Mouse (Mus musculus) thymus, adult 2 months (tissue): ENCODE results near the gene Myo5a.

ENCODE experiments used
- CTCF ChIP-seq: fragments of 200-500 bp; IDR thresholded peaks from 2 replicates; pipeline ENCODE4 v1.5.1; 2012; ENCODE audit warnings: mild to moderate bottlenecking, control low read depth, low read length, moderate library complexity, borderline replicate concordance; ENCODE audit not compliant: control insufficient read depth, poor library complexity, insufficient read depth; ENCODE audit errors: extremely low read depth
- POLR2A ChIP-seq: fragments of 200-500 bp; IDR thresholded peaks from 2 replicates; pipeline ENCODE4 v1.6.1; 2012; ENCODE audit warnings: mild to moderate bottlenecking, low read length, control low read depth, moderate library complexity; ENCODE audit not compliant: control insufficient read depth, poor library complexity, insufficient read depth; ENCODE audit errors: extremely low read depth

DNA sequence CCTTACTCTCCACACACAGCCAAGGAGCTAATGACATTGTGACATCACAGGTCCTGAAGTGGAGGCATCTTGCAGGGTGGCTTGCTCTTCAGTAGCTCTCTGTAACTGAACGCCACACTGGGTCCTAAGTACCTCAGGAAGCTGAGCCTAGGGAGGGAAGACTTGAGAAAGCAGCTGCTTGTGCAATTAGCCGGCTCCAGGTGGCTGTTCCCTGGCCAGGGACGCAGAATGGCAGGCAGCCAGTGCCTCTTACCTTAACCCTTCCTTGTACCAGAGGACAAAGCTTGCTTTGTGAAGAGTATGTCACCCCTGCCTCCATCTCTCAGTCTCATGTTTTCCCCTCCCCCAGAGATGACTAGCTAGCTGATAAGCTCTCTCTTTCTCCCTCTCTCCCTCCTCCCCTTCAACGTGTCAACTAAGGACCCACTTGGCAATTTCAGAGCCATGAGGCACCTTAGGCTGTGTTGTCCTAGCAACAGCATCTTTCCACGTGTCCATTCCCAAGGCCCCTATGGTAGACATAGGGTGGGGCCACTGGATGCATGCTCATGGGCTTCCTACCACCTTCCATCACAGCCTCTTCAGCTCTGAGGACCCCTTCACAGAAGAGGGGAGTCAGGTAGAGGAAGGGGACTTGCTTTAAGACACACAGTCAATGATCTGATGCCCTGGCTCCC, 173.1 kb downstream of the Myo5a start:
- TF ChIP-seq CTCF (no peak), POLR2A (no peak)
